Mouse (Mus musculus) stomach, embryonic 14.5 days (tissue): ENCODE measurements at regions not wholly inside any gene's neighbourhood (a gene's known extent, or its start where the extent isn't known, plus 50 kb on each side); places are given as distances from the start of the nearest gene placed in this dataset.

ENCODE experiments used
- ATAC-seq: fragments of 200-750 bp; cut with Nextera tagmentation; 2 replicates; pipeline ENCODE4 v1.8.0; 2017; ENCODE audit warnings: low read depth, moderate TSS enrichment; ENCODE audit not compliant: insufficient number of reproducible peaks, insufficient read depth, low FRiP score
- H3K27ac ChIP-seq: fragments of 300-500 bp; sonication (generic); 2 replicates; pipeline ENCODE4 v1.5.1; 2014; ENCODE audit warnings: mild to moderate bottlenecking, low read length, moderate library complexity, mixed read lengths
- H3K27me3 ChIP-seq: fragments of 300-500 bp; sonication (generic); 2 replicates; pipeline ENCODE4 v1.6.1; 2014; ENCODE audit warnings: low read length, control low read depth, mixed read lengths; ENCODE audit not compliant: control insufficient read depth, insufficient read depth
- H3K36me3 ChIP-seq: fragments of 300-500 bp; sonication (generic); 2 replicates; pipeline ENCODE4 v1.6.1; 2014; ENCODE audit warnings: mild to moderate bottlenecking, control low read depth, low read length, moderate library complexity, mixed read lengths; ENCODE audit not compliant: control insufficient read depth, insufficient read depth
- H3K4me1 ChIP-seq: fragments of 300-500 bp; sonication (generic); 2 replicates; pipeline ENCODE4 v1.6.1; 2014; ENCODE audit warnings: low read length, control low read depth, mixed read lengths; ENCODE audit not compliant: control insufficient read depth, insufficient read depth
- H3K4me2 ChIP-seq: fragments of 300-500 bp; sonication (generic); replicated peaks from 2 replicates; pipeline ENCODE4 v1.6.1; 2014; ENCODE audit warnings: low read depth, low read length, control low read depth
- H3K4me3 ChIP-seq: fragments of 300-500 bp; sonication (generic); 2 replicates; pipeline ENCODE4 v1.5.1; 2014; ENCODE audit warnings: low read depth, low read length, control low read depth
- H3K9ac ChIP-seq: fragments of 300-500 bp; sonication (generic); replicated peaks from 2 replicates; pipeline ENCODE4 v1.6.1; 2014; ENCODE audit warnings: low read depth, mild to moderate bottlenecking, control low read depth, low read length, moderate library complexity, mixed read lengths
- H3K9me3 ChIP-seq: fragments of 300-500 bp; sonication (generic); 2 replicates; pipeline ENCODE4 v1.6.1; 2016; ENCODE audit warnings: low read depth, low read length, control low read depth; ENCODE audit not compliant: control insufficient read depth
- WGBS: fragments of 180-500 bp; shearing (Covaris S2); extraction: QIAGEN DNeasy Blood & Tissue Kit; methylation state at CpG from one replicate; pipeline ENCODE4 v1.1.7; 2014; 5-methylcytosine and 5-hydroxymethylcytosine counted together

- H3K27me3 ChIP-seq = no peaks in the 10 kb centered on the region
- H3K4me3 ChIP-seq = no peak overlapping the region
- H3K9me3 ChIP-seq = no peaks in the 10 kb centered on the region
- H3K27ac ChIP-seq = no peak overlapping the region
- no peak for ATAC-seq
- no peaks in the 10 kb centered on the region for H3K4me1 ChIP-seq
- no peaks in the 10 kb centered on the region for H3K36me3 ChIP-seq
- H3K9ac ChIP-seq = no peak overlapping the region
- H3K4me2 ChIP-seq = no peak overlapping the region
- WGBS = 70% methylated on average over 4 of the region's 4 CpGs
Measured at GRCm38 (mm10) chr17:88383447-88383846, 57.1 kb upstream of the Foxn2 start.

- H3K9me3 ChIP-seq = no peaks in the 10 kb centered on the region
- no peak overlapping the region for H3K4me3 ChIP-seq
- no peak overlapping the region for H3K9ac ChIP-seq
- no peaks in the 10 kb centered on the region for H3K27me3 ChIP-seq
- 82% methylated on average over 15 of the region's 15 CpGs for WGBS
- H3K36me3 ChIP-seq = no peaks in the 10 kb centered on the region
- no peak overlapping the region for H3K4me2 ChIP-seq
- no peak overlapping the region for H3K27ac ChIP-seq
- ATAC-seq = no peak
- H3K4me1 ChIP-seq = no peaks in the 10 kb centered on the region
Measured at GRCm38 (mm10) chr17:88388441-88388951, 52.0 kb upstream of the Foxn2 start.

- Histone ChIP-seq H3K9me3 (no peaks in the 10 kb centered on the region), H3K36me3 (no peaks in the 10 kb centered on the region), H3K4me2 (no peak overlapping the region), H3K9ac (no peak overlapping the region), H3K27me3 (no peaks in the 10 kb centered on the region), H3K27ac (no peak overlapping the region), H3K4me3 (no peak overlapping the region), H3K4me1 (no peaks in the 10 kb centered on the region)
- ATAC-seq = 0 out of 2 replicates have a peak, but pooled peaks have one; percentile 28
- WGBS = 40% methylated on average over 14 of the region's 14 CpGs
Measured at GRCm38 (mm10) chr17:88389668-88390461, 50.6 kb upstream of the Foxn2 start.
